Comparison of ENCODE assay signal across 9 mouse cellular contexts in the genomic region with DNA sequence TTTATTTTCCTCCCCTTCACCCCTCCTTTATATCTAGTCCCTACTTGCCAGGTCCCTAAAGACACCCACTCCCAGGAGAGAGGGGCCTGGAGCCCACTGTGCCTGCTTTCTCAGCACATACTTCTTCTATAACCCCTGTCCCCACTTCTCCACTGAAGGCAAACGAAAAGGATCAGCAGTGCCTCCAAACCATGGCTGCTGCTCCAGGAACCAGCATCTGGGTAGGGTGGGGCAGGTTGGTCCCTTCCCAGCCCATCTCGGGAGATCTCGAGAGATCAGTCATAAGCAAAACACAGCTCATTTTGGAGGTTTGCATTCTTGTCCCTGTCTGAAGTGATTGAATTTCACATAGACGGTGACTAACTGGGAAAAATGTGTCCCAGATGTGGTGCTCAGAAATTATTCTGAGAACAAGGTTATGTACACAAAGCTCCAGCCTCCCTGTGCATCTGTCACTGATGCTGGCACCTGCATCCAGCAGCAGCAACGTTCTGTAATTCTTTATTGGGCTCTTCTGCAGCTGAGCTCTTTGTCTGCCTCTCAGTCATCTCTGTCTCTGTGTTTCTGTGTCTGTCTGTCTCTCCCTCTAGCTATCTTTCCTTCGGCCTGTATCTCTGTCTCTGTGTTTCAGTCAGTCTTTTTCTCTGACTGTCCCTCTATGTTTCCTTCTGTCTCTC. TPM values are rescaled to one million over a fixed set of nuclear protein-coding genes. Genes with fewer than 3 reads are reported as not detected.
A peak's percentile ranks its signal among the peaks of the same experiment; 100 is the strongest.
DNase-seq lines count a peak whose midpoint lies in the region; ATAC-seq and TF ChIP-seq lines count a peak whose summit lies in the region.
"Had no signal": no experiment of that assay in that cellular context is flagged by ENCODE, and none has a peak within 500 bp of the region (broad histone marks: within the 10 kb centered on the region; RNA-seq: fewer than 3 reads in every experiment).

No protein-coding gene starts in this region.

- H3K36me3 ChIP-seq in heart, embryonic 10.5 days, result no peaks in the 10 kb centered on the region
- H3K36me3 ChIP-seq in heart, adult 2 months (ENCODE audit: control insufficient read depth, insufficient read depth, low read length), result no peaks in the 10 kb centered on the region; the same call in 1 of the 2 replicates
- H3K36me3 ChIP-seq in neural tube, embryonic 11.5 days (ENCODE audit: control insufficient read depth, insufficient read depth, low read length), result no peaks in the 10 kb centered on the region

- no peaks in the 10 kb centered on the region for H3K79me2 ChIP-seq in heart, adult 2 months (replicated peaks; ENCODE audit: control insufficient read depth, insufficient read depth, low read length)

- no peak for ATAC-seq in neural tube, embryonic 11.5 days (ENCODE audit: insufficient read depth, low FRiP score, low TSS enrichment)

- peaks cover 24% of the 10 kb centered on the region for H3K4me1 ChIP-seq in heart, embryonic 10.5 days
- 0 out of 2 replicates have a peak, but pooled peaks cover 1% of the 10 kb centered on the region for H3K4me1 ChIP-seq in heart, adult 2 months (ENCODE audit: control insufficient read depth, insufficient read depth, low read length)
- H3K4me1 ChIP-seq in neural tube, embryonic 11.5 days (ENCODE audit: control insufficient read depth, insufficient read depth, low read length), result no peaks in the 10 kb centered on the region

- 61% methylated on average over 6 of the region's 6 CpGs for WGBS in heart, embryonic 10.5 days
- 65% methylated on average over 6 of the region's 6 CpGs for WGBS in heart, adult 2 months
- WGBS in neural tube, embryonic 11.5 days, result 59% methylated on average over 6 of the region's 6 CpGs

- TF ChIP-seq EP300 in heart, adult 2 months (IDR thresholded peaks at IDR 0.05; ENCODE audit: insufficient read depth, low read depth, low read length), result no peak

- H3K27ac ChIP-seq in heart, embryonic 10.5 days, result peak overlapping the region; percentile 89
- no peak overlapping the region; the same call in 1 of the 2 replicates for H3K27ac ChIP-seq in heart, adult 2 months
- H3K27ac ChIP-seq in neural tube, embryonic 11.5 days (ENCODE audit: low read depth, low read length), result no peak overlapping the region
- peak overlapping the region; percentile 68 for H3K27ac ChIP-seq in gastrocnemius, adult 2 months

- intact Hi-C loops in heart, adult 2 months (cut with DNase I), result no loop called here
- intact Hi-C loops in gastrocnemius, adult 2 months (cut with DNase I), result no loop called here

- DNase-seq in heart, embryonic 10.5 days (ENCODE audit: low spot score), result no peak
- DNase-seq in heart, adult 2 months, result no peak
- DNase-seq in neural tube, embryonic 11.5 days (ENCODE audit: low spot score), result peak; percentile 17
- DNase-seq in neural tube, embryonic 10.5 days (ENCODE audit: extremely low spot score, low spot score), result no peak
- peak; percentile 64 for DNase-seq in gastrocnemius, adult 2 months
- peak; percentile 40 for DNase-seq in skeletal muscle tissue, adult 2 months (ENCODE audit: low read depth, low spot score)
- DNase-seq in layer of hippocampus, postnatal 25 days (ENCODE audit: extremely low spot score in 1 of 2, low spot score in 1 of 2), result no peak
- DNase-seq in cerebellum, adult 11 months, result no peak
- DNase-seq: lung, adult 18-20 months had no signal

- no peaks in the 10 kb centered on the region for H3K27me3 ChIP-seq in heart, embryonic 10.5 days (ENCODE audit: insufficient read depth, poor library complexity, severe bottlenecking)
- no peaks in the 10 kb centered on the region for H3K27me3 ChIP-seq in heart, adult 2 months (ENCODE audit: control insufficient read depth, insufficient read depth, low read length)
- H3K27me3 ChIP-seq in neural tube, embryonic 11.5 days (ENCODE audit: control insufficient read depth, insufficient read depth, low read length), result no peaks in the 10 kb centered on the region

- no peak for TF ChIP-seq CTCF in heart, adult 2 months (IDR thresholded peaks at IDR 0.05)
- TF ChIP-seq CTCF in gastrocnemius, adult 2 months (IDR thresholded peaks at IDR 0.05), result no peak

- no peak for TF ChIP-seq POLR2A in heart, adult 2 months (IDR thresholded peaks at IDR 0.05; ENCODE audit: insufficient read depth, low read depth, low read length)

- H3K4me3 ChIP-seq in heart, embryonic 10.5 days, result no peak overlapping the region; the same call in 1 of the 2 replicates
- H3K4me3 ChIP-seq in heart, adult 2 months, result no peak overlapping the region
- H3K4me3 ChIP-seq in neural tube, embryonic 11.5 days (ENCODE audit: low read depth, low read length), result no peak overlapping the region
- H3K4me3 ChIP-seq in gastrocnemius, adult 2 months, result no peak overlapping the region

- H3K9me3 ChIP-seq in heart, embryonic 10.5 days, result no peaks in the 10 kb centered on the region
- no peaks in the 10 kb centered on the region for H3K9me3 ChIP-seq in neural tube, embryonic 11.5 days (ENCODE audit: control insufficient read depth, low read length)

- no peak overlapping the region for H3K9ac ChIP-seq in heart, adult 2 months (ENCODE audit: low read depth, low read length)
- H3K9ac ChIP-seq in neural tube, embryonic 11.5 days (ENCODE audit: low read length), result no peak overlapping the region

- H3K4me2 ChIP-seq in neural tube, embryonic 11.5 days (ENCODE audit: low read depth), result no peak overlapping the region

RNA-seq across cellular contexts. Expression of gene Slc9a9, which starts 31.6 kb away (rescaled TPM):
- 2.6 and 3.3 TPM in 2 replicates for polyA plus RNA-seq in heart, embryonic 10.5 days (2016; fragmentation: Nextera tagmentation; extraction: Ambion mirVana)
- total RNA-seq in heart, adult 2 months (2021), result 1 to 10 TPM; 1.9 to 2.2 TPM
- 2.0 and 2.8 TPM in 2 replicates for polyA plus RNA-seq in heart, adult 2 months (2012; rRNA removed)
- polyA plus RNA-seq in neural tube, embryonic 11.5 days (2014; fragmentation: Nextera tagmentation; extraction: Ambion mirVana), result 4.1 and 4.6 TPM in 2 replicates
- 1 to 10 TPM; 2.0 TPM for total RNA-seq in gastrocnemius, adult 2 months (2021)
- total RNA-seq in layer of hippocampus, postnatal 25 days (2021), result 10 to 100 TPM; 12.3 to 18.0 TPM

Comparison
In these comparisons a context has a peak if more than half of its experiments do, and no peak if none do; other contexts are left out.
1. DNase-seq: peak in neural tube, embryonic 11.5 days (single experiment), gastrocnemius, adult 2 months (single experiment) and skeletal muscle tissue, adult 2 months (single experiment); none in heart, embryonic 10.5 days (single experiment), heart, adult 2 months (0 of 2), neural tube, embryonic 10.5 days (single experiment), layer of hippocampus, postnatal 25 days (0 of 2) and cerebellum, adult 11 months (single experiment).
2. H3K27ac ChIP-seq: peak in heart, embryonic 10.5 days (single experiment) and gastrocnemius, adult 2 months (single experiment); none in heart, adult 2 months (single experiment) and neural tube, embryonic 11.5 days (single experiment).
3. RNA of gene Slc9a9, which starts 31.6 kb away (total RNA-seq): 12.3 to 18.0 TPM in layer of hippocampus, postnatal 25 days; 1.9 to 2.2 TPM in heart, adult 2 months and 2.0 TPM in gastrocnemius, adult 2 months; every median in the first group is over 4 times any median in the second.